Mouse (Mus musculus) cerebellum, adult 18-20 months (tissue): ENCODE measurements around the gene Myog.

Experiments
- DNase-seq, 2 experiments: peaks; one replicate each; pipeline ENCODE4 v3.0.0; 2021

Gene Myog

DNA sequence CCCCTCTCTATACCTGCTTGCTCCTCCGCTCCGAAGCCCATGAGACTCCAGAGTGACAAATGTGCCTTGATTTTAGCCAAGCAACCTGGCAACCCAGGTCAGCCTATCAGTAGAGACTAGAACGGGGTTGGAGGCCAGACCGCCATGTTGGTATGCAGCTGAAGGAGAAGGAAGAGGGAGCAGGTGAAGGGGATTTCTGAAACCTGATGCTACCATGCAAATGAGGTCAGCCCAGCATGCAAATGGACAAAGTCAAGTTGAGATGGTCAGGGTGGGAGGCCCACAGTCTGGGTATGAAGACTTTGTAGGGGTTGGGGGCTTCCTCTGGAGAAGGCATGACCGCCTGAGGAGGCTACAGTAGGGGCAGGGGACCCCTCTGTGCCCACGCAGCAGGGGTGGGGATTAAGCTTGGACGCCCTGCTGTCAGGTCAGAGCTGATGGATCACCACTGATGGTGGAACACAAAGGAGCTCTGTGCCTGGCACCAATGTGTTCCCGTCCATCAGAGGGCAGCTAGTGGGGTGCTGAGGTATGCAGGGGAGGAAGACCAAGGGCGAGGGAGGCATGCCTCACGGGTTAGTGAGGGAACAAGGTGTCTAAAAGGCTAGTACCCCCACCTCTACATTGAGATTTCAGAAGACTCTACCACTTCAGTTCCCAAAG is 4.2 kb upstream of the Myog start:
- no peak for DNase-seq

DNA sequence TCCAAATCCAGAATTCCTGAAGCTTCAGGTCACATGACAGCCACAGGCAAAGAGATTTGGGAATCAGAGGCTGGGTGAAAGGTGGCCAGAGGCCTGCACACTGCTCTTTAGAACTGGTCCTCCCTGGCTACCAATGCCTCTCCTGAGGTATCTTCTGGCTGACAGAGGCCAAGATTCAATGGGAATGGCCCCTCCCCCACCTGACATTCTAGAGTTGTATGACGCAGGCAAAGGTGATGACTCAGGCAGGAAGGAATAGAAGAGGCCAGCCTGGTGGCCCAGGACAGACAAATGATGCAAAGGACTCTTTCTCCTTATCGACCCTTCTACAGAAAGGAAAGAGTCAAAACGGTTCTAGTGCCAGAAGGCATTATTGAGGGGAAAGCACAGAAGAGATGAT is 1.6 kb upstream of the Myog start:
- no peak for DNase-seq

DNA sequence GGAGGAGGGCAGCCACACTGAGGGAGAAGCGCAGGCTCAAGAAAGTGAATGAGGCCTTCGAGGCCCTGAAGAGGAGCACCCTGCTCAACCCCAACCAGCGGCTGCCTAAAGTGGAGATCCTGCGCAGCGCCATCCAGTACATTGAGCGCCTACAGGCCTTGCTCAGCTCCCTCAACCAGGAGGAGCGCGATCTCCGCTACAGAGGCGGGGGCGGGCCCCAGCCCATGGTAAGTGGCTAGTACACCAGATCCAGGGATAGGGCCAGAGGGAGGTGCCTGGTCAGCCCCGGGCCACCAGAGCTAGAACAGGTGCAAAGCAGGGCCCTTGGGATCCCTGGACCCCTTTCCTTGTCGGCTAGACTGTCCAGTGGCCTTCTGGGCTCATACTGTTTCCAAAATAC is 511 bp downstream of the Myog start:
- DNase-seq, result no peak

DNA sequence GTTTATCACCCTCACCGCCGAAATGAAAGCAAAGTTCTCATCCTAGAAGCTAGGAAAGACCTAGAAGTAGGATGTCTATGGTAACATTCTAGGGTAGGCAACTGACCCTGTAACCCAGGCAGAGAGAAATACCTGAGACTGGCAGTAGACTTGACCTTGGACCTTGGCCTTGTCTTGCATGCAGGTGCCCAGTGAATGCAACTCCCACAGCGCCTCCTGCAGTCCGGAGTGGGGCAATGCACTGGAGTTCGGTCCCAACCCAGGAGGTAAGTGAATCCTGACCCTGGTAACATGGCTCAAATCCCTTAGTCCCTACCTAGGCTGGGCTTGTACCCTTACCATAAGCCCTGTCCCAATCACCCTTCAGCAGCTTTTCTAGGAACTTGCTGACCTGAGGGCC is 1.1 kb downstream of the Myog start:
- peak; percentile 58 to 73 for DNase-seq

DNA sequence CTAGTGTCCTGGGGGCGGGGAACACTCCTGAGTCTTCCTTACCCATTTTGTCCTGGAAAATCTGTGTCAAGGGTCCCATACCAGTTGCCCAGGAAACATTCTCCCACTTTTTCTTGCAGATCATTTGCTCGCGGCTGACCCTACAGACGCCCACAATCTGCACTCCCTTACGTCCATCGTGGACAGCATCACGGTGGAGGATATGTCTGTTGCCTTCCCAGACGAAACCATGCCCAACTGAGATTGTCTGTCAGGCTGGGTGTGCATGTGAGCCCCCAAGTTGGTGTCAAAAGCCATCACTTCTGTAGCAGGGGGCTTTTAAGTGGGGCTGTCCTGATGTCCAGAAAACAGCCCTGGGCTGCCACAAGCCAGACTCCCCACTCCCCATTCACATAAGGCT is 1.8 kb downstream of the Myog start:
- DNase-seq, result no peak

DNA sequence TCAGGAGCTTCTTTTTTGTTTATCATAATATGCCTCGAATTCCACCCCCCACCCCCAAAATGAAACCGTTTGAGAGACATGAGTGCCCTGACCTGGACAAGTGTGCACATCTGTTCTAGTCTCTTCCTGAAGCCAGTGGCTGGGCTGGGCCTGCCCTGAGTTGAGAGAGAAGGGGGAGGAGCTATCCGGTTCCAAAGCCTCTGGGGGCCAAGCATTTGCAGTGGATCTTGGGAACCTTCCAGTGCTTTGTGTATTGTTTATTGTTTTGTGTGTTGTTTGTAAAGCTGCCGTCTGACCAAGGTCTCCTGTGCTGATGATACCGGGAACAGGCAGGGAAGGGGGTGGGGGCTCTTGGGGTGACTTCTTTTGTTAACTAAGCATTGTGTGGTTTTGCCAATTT is 2.3 kb downstream of the Myog start:
- DNase-seq, result no peak

DNA sequence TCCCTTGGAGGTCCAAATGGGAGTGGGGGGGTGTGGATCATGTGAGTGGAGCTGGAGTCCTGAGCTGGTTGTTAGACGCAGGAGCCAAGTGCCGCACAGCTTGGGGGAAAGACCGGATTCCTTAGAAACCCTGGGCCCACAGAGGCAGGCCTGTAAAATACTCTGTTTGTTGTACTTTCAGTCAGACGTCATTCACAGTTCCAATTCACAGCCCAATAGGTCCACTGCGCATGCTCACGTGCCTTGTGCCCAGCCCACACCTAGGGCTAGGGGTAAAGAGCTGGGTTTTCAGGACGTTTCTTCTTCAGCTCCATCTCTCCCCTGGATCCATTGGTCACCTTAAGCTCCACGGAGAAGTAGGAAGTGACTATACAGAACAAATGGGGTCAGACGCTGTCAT is 2.8 kb downstream of the Myog start:
- no peak for DNase-seq

DNA sequence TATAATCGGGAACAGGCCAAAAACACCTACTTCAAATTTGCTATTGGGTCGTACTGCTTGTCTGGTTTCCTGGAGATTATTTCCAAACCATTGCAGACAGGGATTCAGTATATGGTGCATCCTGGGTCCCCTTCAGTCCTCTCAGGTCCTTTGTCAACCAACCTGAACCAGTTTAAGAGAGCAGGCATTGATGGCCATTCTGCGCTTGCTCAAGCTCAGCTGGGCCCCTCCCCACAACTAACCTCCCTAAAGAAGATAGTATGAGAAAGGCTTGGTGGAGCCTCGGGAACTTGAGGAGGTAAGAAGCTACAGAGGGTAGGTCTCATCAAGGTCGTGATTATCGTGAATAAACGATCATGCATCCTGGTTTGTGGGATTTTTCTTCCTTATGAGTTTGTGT is 3.5 kb downstream of the Myog start:
- no peak for DNase-seq

DNA sequence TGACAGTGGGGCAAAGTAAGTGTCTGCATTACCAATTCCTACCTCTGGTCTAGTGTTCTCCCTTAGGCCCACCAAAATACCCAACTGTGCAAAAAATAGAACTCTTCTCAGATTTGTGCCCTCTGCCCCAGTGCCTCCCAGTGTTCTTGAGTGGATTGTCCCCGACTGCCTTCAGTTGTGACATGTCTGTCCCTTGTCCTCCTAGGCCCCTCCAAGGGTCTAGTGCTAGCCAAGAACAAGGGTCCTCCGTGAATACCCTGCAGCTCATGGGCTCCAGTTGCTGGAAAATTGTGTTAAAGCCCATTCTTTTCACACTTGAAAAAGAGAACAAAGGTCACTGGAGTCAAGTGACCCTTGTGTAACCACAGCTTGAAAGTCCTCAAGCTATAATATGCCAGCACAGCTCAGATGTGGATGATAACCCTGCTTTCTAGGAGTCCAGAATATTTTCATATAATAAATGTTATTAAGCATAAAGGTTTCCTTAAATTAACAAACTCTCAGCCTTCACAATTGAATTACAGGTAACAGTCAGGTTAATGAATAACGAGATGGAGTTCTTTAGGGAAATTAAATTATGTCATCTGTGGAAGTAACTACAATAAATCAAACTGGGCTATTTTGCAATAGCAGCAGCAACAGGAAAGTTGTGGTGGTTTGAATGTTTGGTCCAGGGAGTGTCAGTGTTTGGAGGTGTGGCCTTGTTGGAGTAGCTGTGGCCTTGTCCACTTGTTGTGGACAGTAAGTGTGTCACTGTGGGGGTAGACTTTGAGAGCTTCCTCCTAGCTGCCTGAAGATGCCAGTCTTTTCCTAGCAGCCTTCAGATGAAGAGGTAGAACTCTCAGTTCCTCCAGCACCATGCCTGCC is 4.2 kb downstream of the Myog start:
- DNase-seq, result no peak

DNA sequence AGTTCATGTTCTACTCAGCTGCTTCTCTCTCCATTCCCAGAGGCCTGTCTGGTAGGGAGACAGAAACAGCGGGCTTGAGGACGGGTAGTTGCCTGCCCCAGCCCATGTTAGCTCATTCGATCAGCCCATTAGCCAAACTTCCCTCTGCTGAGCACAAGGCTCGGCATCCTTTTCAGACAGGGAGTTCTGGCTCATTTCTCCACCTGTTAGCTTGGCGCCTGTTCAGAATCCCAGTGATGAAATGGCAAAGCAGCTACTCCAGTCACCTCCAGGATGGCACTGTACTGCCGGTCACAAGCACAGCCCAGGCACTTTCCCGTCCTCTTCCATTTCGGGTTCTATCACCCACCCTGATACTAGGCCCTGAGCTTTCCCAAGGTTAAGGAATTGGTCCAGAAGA is 7.5 kb downstream of the Myog start:
- peak; percentile 92 to 96 for DNase-seq

DNA sequence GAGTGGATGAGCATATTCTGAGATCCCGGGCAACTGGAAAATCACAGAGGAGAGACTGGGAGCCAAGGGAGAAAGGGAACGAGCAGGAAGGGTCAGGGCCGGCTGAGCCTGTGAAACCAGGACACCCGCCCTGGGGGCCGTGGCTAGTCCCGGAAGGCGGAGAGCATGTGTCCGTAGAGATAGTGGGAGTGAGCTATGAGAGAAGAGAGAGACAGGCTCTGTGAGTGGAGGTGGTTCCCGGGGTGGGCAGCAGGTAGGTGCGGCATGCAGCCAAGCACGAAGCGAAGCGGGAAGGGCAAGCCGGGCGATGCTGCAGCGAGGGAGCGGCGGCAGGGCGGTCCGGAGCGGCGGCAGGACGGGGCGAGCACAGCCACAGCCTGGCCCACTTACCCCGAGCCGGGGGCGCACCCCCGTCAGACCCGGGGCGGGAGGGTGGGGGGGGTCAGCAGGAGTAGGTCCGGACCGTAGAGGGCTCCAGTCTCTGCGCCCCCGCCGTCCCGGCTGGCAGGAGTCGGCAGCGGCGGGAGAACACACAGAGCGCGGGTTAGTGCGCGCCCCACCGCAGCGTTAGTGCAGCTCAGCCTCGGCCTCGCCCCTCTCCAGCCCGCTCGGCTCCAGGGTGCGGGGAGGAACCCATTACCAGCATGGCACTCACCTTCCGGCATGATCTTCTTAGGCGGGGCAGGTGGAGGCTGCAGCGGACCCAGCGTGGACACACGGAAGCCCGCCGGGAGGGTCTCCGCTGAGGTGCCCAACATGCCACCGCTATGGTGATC is 9.0 kb downstream of the Myog start:
- DNase-seq, result peak; percentile 46 to 65

DNA sequence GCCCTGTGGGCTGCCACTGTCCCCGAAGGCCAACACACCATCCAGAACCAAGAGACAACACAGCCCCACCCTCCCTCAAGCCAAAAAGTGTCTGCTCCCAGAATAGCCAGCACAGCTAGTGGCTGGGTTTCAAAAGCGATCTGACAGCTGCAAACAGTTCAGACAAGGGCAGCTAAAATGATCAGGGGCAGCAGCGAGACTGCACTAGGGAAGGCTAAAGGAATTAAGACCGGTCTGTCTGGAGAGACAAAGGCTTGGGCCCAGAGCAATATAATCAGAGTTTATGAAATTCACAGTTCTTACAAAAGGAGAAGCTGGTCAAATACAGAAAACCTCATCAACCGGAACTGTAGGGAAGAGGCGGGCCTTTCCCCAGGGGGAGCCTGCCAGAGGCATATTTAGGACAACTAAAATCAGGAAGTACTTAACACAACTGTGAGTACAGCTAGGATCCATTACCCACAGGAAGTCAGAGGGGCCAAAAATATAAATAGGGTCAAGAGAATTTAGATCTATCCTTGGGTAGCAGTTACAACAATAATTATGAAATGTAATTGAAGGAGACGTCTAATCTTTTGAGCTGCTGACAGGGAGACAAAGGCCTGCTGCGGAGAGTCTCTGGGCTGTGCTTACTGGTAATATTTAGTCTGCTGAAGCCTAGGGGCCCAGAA is 12.9 kb downstream of the Myog start:
- no peak for DNase-seq

DNA sequence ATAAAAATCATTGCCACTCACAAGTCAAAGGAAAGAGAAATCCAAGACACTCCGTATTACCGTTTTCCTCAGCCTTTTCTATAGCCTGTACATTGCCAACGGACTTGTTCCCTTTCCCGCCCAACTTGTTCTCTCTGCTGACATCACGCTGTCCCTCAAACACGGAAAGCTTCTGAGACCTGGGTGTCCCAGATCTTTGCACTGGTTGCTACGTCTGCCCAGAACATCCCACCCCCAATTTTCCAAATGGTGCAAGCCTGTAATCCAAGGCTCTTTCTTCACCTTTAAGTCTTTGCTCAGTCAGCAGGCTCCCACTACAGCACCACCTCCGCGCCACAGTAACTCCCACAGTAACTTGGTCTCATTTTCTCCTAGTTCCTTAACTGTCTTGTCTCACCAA is 15.2 kb downstream of the Myog start:
- DNase-seq, result no peak

DNA sequence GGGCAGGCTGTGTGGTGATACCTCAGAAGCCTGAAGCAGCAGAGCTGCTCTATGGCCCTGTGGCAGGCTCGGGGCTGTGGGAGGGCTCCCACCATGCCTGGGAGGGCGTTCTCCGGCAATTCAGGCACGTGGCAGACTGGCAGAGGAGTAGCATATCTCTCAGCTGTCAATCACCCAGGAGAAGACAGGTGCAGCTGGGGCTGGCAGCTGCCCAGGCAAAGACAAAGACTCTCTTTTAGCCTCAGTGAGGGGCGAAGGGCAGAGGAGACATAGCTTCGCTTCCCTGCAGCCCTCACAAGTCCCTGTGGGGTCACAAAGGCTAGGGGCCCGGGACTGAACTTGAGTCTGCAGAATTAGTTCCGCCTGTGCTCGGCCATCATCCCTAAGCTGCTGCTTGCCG is 17.6 kb downstream of the Myog start:
- no peak for DNase-seq

DNA sequence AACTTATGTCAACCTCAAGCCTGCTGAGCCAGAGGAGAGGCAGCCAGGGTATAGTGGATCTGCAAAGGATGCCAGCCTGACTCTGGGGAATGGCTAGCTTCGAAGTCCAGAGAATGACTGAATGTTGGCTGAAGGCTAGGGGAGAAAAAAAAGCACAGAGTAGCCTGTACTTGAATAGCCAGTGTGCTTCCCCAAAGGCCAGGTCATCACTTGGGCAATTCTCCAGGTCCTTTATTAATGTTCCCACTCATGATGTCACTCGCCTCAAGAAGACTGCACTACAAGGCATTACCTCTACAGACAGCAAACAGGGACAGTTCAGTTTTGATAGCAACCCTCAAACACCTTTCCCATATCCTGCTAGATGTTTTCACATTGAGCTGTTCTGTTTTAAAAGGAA is 20.5 kb downstream of the Myog start:
- no peak for DNase-seq

DNA sequence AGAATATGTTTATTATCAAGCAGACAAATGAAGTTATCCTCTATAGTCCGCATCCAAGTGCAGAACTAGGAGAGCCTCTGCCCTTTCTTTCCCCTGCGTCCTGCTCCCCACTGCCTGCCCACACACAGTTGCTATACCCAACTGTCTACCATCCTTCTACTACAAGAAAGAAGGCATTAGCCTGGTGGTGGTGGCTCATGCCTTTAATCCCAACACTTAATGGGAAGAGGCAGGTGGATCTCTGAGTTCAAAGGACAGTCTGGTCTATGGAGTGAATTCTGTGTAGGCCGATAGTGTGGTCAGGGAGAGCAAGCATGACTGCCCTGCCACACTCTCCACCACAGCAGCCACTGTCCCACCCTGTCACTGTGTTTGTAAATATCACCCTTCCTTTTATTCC is 20.9 kb downstream of the Myog start:
- no peak for DNase-seq

DNA sequence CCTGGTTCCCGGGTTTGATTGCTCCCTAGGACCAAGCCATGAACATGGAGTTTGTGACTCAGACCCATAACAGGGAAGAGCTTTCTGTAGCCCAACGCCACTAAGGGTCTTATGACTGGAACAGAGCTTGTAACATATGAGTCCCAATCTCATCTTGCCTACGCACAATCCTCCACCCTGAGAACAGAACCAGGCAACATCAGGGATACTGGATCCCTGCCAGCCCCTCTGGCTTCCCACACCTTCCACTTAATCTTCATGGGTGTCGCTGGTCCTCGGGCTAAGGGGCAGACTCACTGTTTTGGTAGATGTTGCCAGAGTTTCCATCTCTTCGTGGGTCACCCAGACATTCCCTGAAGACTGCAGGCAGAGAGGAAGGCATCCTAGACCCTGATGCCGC is 22.0 kb downstream of the Myog start:
- DNase-seq, result no peak

DNA sequence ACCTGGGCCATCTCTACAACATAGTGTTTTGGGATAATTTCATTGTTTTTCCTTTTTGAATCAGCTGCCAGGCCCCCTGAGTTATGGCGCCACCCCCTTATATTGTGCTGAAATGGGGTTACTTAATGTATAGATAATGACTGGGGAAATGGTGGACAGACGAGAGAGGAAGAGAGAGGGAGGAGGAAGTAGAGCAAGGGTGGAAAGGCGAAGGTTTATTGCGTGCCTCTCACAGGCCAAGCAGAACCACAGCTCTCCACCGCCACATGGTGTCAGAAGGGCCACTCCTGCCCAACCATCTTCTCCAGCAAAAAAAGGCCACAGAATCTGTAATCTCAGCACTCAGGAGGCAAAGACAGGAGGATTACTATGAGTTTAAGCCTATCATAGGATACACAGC is 25.4 kb downstream of the Myog start:
- DNase-seq, result no peak

DNA sequence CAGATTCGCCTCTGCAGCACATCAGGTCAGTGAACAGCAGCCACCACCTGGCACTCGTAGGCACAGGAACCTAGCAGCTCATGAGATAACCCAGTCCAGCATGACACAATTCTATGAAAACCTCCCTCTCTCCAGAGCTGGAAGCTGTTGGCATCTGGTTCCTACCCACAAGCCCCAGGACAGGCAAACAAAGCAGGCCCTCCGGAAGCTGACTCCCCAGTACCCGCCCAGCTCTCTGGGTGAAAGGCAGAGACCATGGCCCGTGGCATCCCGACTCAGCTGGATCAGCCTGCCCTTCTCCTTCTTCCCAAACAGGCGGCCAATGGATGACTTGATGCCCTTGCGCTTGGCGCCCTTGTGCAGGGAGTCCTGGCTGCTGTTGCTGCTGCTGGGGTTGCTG is 26.6 kb downstream of the Myog start:
- DNase-seq, result no peak

DNA sequence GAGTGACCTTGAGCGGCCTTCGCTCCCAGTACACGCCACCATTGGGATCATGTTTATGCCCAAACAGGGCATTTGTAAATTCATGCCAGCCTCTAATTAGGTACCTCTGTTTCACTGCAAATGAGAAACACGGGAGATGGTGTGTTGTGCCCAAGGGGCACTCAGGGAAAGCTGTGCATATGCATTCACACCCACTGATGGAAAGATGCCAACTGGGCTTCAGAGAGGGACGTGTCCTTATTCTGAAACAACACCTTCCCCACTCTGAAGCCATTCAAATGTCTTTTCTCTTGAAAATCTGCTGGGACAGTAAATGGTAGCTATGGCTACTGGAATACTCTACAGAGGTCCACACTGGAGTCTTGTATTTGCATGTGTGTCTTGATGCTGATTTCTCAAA is 28.5 kb downstream of the Myog start:
- no peak for DNase-seq

DNA sequence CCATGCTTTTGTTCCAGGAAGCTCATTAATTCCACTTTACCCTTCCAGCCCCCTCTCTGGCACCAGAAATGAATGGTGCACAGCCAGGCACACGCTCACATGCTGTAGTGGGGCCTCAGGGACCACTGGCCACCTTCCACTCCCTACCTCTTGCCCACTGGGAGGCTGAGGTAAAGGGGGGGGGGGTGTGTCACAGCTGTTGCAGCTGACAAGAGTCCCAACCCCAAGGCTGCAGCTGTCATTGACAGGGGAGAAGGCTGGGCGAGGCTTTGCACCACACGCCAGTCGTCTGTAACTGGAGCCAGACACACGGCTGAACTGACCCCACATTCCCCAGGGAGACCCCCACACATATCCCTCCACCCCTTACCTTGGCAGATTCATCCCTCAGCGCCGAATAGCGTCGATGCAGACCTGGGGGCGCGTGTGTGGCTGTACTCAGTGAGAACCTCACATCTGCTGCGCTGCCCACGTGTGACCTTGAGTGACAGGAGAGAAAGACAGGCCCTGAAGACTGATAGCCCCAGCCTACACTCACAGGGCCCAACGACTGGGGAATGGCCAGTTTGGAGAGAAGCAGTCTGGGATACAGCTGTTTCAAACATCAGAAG is 31.0 kb downstream of the Myog start:
- DNase-seq, result no peak

DNA sequence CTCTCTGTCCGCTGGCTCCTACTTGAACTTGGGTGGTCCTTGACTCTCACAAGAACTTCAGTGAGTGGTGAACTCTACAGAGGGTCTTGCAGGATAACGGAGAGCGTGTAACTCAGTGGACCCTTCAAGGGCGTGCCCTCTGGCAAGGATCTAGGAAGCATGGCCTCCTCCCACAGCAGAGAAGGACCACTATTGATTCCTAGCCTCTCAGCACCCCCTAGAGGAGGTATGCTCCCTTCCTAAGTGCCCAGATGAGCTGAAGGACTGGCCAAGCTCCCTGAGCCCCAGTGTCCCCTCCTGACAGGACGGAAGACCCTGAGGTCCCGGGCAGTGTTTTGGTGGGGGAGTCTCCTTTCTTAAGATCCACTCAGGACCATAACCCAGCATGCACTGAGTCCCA is 32.8 kb downstream of the Myog start:
- DNase-seq, result peak in 1 of 2 experiments; percentile 61

DNA sequence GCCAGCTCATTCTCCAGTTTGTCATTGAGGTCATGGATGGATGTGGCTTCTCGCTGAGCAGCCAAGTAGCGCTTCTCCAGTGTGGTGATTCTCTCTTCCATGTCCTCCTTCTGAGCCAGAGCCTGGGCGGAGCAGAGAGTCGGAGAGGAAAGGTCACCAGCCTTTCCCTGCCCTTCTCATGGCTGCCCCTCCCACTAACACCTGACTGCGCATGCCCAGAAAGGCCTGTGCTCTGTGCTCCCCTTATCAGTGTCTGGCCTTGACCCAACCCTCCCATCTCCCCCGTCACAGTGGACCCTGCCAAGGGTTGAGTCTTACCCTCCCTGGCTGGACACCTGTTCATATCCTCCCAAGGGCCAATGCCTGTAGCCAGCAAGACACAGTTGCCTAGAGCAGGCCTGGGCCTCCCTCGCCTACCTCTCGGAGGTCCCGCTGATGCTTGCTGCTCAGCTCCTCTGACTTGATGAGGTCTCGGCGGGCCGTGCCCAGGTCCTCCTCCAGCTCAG is 37.1 kb downstream of the Myog start:
- no peak for DNase-seq
